Mouse (Mus musculus) embryonic fibroblast, embryonic 13.5 days (primary cell): ENCODE measurements around the gene Fam20b.

Experiments used
- CTCF ChIP-seq: IDR thresholded peaks from 2 replicates; pipeline ENCODE4 v1.5.1; 2011; ENCODE audit warnings: mild to moderate bottlenecking, control low read depth, low read length, moderate library complexity, borderline replicate concordance; ENCODE audit not compliant: insufficient read depth
- POLR2A ChIP-seq: IDR thresholded peaks from 2 replicates; pipeline ENCODE4 v1.6.1; 2011; ENCODE audit warnings: low read depth, mild to moderate bottlenecking, control low read depth, low read length, moderate library complexity

GRCm38 (mm10) chr1:156720046-156720445 lies 1.2 kb upstream of the Fam20b start:
- TF ChIP-seq CTCF (no peak), POLR2A (no peak)
